Mouse (Mus musculus): ENCODE results near the gene Fam193a. TPM values are rescaled to one million over a fixed set of nuclear protein-coding genes. Genes with fewer than 3 reads are reported as not detected.

Fam193a gene
- 5.1 and 5.7 TPM in 2 replicates for polyA plus RNA-seq (2015; fragmentation: Nextera tagmentation; extraction: Ambion mirVana)

DNA sequence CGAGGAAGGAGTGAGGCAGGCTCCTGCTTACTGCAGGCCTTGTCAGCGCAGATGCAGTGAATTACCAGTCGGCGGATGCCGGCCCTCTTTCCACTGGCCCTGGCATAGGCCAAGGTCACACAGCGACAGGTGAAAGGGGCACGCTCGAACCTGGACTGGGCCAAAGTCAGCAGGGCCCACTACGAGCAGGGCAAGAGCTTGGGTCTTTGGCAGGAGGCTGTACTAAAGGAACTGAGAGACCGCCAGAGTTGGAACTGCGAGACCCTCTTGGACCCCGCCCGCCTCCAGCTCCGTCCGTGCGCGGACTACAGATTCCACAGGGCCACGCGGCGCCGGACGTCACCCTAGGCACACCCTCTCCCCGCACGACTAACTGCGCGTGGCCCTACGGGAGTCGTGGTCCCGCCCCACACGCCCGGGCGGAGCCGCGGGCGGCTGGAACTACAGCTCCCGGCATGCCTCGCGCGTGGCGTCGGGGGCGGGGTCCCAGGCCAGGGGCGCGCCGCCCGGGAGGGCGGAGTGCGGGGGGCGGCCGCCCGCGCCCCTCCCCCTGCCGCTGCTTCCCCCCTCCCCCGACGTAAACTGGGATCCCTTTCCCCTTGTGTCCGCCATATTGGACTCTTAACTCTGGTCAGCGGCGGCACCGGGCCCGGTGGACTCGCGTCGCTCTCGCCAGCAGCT, at the start of gene Fam193a:
Gene Fam193a (plus strand): TSS at position 593 of the 681 bp plus-strand sequence.

DNA sequence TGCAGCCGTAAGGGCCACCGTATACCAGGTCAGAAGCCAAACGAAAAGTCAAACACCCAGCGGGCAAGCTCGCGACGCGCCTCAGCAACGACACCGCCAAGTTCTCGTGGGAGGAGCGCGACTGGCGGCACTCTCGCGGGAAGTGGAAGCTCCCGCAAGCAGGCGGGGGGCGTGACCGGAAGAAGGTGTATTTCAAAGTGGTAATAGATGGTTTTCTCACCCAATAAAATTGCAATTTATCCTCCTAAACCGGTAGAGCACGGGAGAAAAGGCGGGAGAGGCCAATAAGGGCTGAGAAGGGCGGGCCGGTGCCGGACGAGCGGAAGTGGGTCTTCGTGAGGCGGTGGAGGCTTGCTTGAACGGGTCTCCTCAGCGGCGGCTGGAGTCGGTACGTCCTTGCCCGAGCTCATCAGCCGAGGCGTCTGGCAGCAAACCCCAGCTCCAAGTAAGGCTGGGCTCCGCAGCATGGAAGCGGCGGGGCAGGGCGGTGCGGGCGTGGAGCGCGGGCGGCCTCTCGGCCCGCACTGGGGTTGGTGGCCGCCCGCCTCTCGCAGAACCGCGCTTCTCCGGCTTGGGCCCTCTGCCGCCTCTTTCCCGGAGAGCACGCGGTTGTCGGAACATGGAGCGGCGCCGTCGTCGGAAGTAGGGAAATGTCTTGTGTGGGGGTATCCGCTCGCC, 33.5 kb upstream of the Fam193a start, which contains the start of gene Rnf4:
Gene Rnf4 (plus strand): TSS at position 193 of the 678 bp plus-strand sequence.

DNA sequence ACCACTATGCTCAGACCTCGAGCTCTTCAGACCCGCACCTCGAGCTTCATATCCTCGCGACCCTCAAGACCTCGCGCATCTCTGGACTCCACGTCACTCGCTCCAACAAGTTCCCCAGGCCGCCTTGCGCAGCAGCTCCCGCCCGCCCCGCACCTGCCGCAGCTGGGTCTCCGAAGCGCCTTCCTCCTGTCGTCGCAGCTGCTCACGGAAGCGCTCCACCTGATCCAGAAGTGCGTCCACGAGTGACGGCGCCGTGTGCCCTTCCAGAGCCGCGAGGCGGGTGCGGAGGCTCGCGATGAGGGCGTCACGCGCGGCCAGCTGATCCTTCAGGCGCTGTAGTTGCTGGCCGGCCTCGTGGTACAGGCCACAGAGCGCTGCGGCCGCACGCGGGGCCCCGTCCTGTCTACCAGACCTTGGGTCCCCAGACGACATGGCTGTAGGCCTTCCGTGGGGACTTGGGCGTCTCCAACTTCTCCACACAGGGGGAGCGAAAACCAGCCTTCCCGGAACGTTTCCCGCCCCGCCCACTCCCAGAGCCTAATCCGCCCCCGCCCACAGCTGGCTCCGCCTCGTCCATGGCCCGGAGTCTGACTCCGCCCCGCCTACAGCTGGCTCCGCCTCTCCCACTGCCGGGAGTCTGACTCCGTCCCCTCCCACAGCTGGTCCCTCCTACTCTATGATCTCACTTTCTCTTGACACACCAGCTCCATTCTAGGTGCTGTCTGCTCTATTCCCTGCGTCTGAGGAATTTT, 143.9 kb downstream of the Fam193a start, which contains the start of gene Tnip2:
Gene Tnip2 (minus strand): TSS at position 526 of the 752 bp plus-strand sequence.

GRCm38 (mm10) chr5:34525663-34526476, 156.1 kb downstream of the Fam193a start, which contains the start of gene Sh3bp2:
TSS of gene Sh3bp2 (plus strand) at chr5:34525838.

Other genes with a start within 250 kb of the Fam193a start
- gene Poln, start 200.5 kb upstream of the Fam193a start, polyA plus RNA-seq (2015; fragmentation: Nextera tagmentation; extraction: Ambion mirVana): 3.9 and 7.0 TPM in 2 replicates
- gene Haus3, start 200.4 kb upstream of the Fam193a start, polyA plus RNA-seq (2015; fragmentation: Nextera tagmentation; extraction: Ambion mirVana): 8.8 and 12.1 TPM in 2 replicates
- gene Mxd4, start 182.2 kb upstream of the Fam193a start, polyA plus RNA-seq (2015; fragmentation: Nextera tagmentation; extraction: Ambion mirVana): 23.3 and 24.8 TPM in 2 replicates
- gene Zfyve28, start 81.5 kb upstream of the Fam193a start, polyA plus RNA-seq (2015; fragmentation: Nextera tagmentation; extraction: Ambion mirVana): 0.62 and 0.85 TPM in 2 replicates
- gene Cfap99, start 81.3 kb upstream of the Fam193a start, polyA plus RNA-seq (2015; fragmentation: Nextera tagmentation; extraction: Ambion mirVana): not detected in 2 replicates
- gene Rnf4, start 33.6 kb upstream of the Fam193a start, polyA plus RNA-seq (2015; fragmentation: Nextera tagmentation; extraction: Ambion mirVana): 48.1 and 55.3 TPM in 2 replicates
- gene Tnip2, start 144.1 kb downstream of the Fam193a start, polyA plus RNA-seq (2015; fragmentation: Nextera tagmentation; extraction: Ambion mirVana): 9.3 and 10.3 TPM in 2 replicates
- gene Sh3bp2, start 155.9 kb downstream of the Fam193a start, polyA plus RNA-seq (2015; fragmentation: Nextera tagmentation; extraction: Ambion mirVana): 3.5 and 4.2 TPM in 2 replicates
- gene Add1, start 203.7 kb downstream of the Fam193a start, polyA plus RNA-seq (2015; fragmentation: Nextera tagmentation; extraction: Ambion mirVana): 80.9 and 86.0 TPM in 2 replicates

Data from skeletal muscle tissue, postnatal 0 days (tissue).